Mouse (Mus musculus) layer of hippocampus, postnatal 36 days (tissue): Measurements from ENCODE around the gene Tmem95. TPM values are rescaled to one million over a fixed set of nuclear protein-coding genes. Genes with fewer than 3 reads are reported as not detected.

Experiments used
- DNase-seq, 2 experiments: peaks; one replicate each; pipeline ENCODE4 v3.0.0; 2022
- total RNA-seq, 2 experiments: library from RNA; stranded (reverse); gene quantifications; 2 replicates each; pipeline ENCODE4 v1.2.3; 2021

Gene Tmem95
- total RNA-seq, 2 experiments from 2014 or later = not detected

DNA sequence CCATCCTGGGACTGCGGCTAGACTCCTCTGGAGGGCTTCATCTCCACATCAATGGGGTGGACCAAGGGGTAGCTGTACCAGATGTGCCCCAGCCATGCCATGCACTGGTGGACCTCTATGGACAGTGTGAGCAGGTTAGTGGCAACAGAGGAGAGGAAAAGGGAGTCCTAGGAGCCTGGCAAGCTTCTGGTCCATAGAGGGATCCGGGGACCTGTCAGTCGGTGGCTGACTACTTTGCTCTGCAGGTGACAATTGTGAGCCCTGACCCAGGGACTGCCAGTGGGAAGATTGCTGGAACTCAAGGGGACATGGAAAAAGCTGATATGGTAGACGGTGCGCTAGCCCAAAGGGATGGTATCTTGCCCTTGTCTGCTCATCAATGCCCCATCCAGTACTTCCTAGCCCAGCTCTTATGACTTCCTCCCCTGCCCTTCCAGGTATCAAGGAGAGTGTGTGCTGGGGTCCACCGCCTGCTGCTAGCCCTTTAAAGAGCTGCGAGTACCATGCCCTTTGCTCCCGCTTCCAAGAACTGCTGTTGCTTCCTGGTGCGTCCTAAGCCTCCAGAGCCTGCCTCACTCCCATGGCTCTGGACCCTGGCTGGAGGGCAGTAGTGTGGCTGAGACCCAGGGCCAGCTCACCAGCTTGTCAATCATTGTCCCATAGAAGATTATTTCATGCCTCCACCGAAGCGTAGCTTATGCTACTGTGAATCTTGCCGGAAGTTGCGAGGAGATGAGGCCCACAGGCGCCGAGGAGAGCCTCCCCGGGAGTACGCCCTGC is 33.2 kb upstream of the Tmem95 start:
- DNase-seq = no peak

DNA sequence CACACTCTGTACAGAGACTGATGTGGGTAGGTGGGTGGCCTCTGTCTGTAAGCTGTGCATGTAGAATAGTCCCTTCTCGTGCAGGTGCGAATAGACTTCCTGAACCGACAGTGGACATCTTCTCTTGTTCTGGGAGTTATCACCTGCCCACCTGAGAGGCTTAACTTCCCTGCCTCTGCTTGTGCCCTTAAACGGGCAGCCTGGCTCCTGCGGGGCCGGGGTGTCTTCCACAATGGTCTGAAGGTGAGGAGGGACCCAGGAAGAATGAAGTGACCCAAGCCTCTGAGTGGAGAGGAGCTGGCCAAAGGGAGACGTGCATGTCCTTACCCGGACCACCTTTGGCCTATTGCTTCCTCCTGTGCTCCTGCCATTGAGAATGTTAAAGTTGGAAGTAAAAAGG is 32.4 kb upstream of the Tmem95 start:
- DNase-seq = no peak

DNA sequence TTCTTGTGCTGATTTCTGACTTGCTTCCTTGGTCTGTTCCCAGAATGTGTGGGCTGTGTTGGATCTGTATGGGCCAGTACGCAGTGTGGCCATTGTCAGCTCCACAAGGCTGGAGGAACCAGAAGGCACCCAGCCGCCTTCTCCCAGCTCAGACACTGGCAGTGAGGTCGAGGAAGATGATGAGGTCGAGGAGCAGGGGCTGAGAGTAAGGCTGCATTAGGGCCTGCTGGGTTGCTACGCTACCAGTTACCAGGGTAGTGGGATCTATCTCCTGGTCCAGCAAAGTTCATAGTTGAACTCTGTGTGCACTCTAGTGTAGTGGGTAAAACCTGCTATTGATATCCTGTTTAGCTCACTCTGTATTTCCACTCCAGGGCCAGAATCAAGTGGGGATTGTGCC is 31.4 kb upstream of the Tmem95 start:
- DNase-seq = no peak

- no peak for DNase-seq
Observed at GRCm38 (mm10) chr11:69908645-69909044, 30.8 kb upstream of the Tmem95 start.

- no peak for DNase-seq
Observed at GRCm38 (mm10) chr11:69904311-69904710, 26.5 kb upstream of the Tmem95 start.

DNA sequence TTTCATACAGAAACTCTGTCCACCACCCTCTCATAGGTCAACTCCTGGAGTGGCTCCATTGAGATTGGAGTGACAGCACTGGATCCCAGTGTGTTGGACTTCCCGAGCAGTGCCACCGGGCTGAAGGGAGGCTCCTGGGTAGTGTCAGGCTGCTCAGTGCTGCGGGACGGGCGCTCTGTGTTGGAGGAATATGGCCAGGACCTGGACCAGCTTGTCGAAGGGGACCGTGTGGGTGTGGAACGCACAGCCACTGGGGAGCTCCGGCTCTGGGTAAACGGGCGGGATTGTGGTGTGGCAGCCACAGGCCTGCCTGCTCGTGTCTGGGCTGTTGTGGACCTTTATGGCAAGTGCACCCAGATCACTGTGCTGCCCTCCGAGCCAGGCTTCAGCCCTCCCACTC is 25.2 kb upstream of the Tmem95 start:
- DNase-seq = no peak

DNA sequence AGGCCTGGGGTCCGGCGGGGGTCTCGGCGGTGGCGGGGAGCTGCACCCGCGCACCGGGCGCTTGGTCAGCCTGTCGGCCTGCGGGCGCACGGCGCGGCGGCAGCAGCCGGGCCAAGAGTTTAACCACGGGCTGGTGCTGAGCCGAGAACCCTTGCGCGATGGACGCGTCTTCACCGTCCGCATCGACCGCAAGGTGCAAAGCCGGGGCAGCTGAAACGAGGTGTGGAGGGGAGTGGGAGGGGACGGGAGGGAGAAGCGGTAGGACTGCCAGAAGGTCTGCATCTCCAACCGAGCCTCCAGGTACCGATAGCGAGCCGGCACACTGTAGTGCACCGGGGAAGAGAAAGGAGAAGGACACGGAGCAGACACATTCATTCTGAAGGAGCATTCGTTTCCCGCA is 24.2 kb upstream of the Tmem95 start:
- DNase-seq = peak in 1 of 2 experiments; percentile 30

- peak; percentile 97 for DNase-seq
Observed at GRCm38 (mm10) chr11:69901406-69901846, 23.6 kb upstream of the Tmem95 start.

DNA sequence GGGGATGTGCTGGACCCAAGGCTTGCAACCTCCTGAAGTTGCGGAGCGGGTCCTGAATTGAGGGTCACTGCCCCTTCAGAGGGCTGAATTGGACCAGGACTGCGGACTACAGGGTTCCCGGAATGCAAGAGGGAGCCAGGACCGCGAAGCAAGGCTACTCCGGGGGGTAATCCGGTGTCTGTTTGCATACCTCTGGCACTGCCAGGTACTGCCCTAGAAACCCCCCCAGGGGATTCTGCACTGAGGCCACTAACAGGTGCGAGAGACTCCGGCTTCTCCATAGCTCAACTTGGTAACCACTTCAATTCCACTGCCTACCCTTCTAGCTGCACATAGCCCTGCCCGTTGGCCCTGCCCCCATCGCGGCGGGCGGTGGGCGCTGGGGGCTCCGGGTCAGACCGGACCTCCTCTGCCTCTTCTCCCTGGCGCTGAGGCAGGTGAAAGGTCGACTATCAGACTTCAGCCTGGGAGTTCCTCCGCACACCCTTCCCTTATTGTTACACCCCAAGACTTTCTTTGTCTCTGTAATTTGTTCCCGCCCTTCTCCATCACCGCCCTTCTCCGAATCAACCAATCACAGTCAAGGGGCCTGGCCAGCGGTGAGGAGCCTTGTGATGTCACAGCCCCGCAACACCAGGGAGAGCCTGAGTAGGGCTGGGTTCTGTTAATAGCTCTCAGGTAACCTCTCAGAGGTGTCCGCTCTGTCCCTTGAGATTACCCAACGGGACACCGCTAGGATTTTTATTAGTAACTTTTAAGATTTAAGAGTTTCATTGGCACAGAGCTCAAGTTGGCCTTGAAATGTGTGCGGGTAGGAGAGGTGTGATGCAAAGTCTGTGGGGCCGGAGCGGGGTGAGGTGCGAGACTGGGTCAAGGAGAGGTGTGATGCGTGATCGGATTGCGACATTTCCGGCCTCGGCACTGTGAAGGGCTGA is 22.9 kb upstream of the Tmem95 start, which contains the start of the genes 2810408A11Rik and Neurl4:
TSS of gene 2810408A11Rik (minus strand) at position 517 of the 935 bp plus-strand sequence.
TSS of gene Neurl4 (plus strand) at position 602 of the 935 bp plus-strand sequence.
- peak; percentile 84 to 86 for DNase-seq

GRCm38 (mm10) chr11:69899870-69900269 is 22.1 kb upstream of the Tmem95 start:
- DNase-seq = no peak

DNA sequence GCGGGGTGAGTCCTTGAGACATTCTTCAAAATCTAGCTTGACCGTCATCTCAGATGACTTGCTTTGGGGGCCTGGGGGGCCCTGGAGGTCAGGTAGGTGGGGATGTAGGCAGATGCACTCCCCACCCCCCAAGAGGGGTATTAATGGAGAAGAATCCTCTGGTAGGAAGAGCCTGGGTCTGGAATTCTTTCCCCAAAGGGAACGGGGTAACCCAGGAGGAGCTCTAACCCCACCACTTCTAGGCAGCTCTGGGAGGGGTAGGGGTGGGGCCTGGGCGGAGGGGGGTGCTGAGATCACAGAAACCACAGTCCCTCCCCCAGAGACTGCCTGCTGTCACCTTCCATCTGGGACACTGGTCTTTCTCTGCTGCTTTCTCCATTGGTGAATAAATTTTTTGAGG is 17.5 kb upstream of the Tmem95 start, which contains the start of gene Acap1:
TSS of gene Acap1 (minus strand) at position 249 of the 400 bp plus-strand sequence.
- DNase-seq = no peak

DNA sequence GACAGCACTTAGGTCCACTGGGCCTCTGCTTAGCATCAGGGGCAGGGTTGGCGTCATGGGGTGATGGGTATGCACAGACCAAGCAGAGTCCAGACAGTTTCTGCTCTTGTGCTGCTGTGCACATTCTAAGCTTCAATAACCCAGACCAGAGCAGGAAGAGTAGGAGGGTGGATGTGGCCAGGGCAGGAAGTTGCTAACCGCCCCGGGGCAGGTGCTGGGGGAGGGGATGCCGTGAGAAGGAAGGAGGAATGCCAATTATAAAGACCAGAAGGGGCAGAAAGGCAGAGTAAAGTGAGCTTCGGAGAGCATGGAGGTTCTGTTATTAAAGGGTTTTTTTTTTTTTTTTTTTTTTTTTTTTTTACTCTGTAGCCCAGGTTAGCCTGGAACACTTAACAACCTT is 16.9 kb upstream of the Tmem95 start:
- DNase-seq = no peak

DNA sequence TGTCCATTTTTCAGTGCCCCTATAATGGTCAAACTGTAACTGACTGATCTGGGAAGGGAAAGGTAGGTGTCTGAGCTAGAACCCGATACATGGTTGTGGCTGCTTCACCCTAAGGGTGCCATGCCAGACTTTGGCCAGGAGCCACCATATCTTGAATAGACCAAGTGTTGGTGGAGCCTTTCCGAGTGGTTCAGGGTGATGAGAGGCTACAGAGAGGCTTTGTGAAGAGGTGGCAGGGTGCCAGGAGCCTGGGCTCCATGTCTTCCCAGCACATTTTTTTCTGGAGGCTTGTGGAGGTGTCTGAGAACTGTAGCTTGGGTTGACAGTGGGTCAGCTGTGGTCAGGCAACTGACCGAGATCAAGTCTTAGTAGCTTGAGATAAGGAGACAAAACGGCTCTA is 13.7 kb upstream of the Tmem95 start:
- DNase-seq = peak in 1 of 2 experiments; percentile 36

- no peak for DNase-seq
Observed at GRCm38 (mm10) chr11:69886907-69887635, 9.3 kb upstream of the Tmem95 start.

DNA sequence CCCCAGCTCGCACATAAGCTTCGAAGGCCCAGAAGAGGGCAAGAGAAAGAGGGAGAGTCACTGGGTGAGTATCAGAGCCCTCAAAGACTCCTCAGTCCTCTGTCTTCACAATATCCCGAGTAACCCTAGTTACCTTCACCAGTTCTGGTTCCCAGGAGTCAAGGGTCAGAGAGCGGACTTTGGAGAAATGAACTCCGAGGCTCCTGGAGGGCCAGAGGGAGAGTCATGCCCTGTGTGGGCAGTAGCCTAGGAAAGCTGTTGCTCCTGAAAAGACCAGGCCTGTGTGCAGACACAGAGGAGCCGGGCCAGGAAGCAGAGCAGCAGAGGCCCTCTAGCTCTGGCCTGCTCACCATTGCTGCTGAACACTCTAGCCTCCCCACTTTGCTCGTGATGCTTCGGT is 6.8 kb upstream of the Tmem95 start:
- no peak for DNase-seq

GRCm38 (mm10) chr11:69884240-69884639 is 6.4 kb upstream of the Tmem95 start:
- no peak for DNase-seq

DNA sequence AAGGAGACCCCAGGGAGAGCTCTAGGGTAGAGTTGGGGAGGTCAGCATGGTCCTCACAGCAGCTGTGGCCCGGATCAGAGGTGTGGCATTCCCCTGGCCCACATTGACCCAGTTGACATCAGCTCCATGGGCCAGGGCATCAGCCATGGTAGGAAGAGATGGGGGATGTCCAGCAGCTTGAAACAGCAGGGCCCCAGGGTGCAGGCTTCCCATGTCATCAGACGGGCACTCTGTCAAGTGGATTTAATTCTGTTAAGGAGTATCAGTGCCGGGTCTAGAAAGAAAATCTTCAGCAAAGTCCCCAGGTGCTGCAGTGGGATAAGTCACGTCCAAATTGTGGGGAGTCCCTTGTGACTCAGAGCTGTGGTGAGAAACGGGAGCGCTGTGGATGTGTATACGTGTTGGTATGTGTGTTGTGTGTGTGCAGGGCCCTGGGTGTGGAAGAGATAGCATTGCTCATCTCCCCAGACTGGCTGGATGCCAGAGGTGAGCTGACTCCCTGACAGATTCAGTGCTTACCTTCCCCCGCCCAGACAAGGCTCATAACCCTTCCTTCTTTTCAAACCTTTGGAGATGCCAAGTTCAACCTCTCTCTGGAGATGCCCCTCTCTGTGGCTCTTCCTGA is 5.8 kb upstream of the Tmem95 start:
- DNase-seq = no peak

GRCm38 (mm10) chr11:69883066-69883465 is 5.2 kb upstream of the Tmem95 start:
- DNase-seq = no peak

GRCm38 (mm10) chr11:69881787-69882670 is 4.2 kb upstream of the Tmem95 start:
- DNase-seq = no peak

DNA sequence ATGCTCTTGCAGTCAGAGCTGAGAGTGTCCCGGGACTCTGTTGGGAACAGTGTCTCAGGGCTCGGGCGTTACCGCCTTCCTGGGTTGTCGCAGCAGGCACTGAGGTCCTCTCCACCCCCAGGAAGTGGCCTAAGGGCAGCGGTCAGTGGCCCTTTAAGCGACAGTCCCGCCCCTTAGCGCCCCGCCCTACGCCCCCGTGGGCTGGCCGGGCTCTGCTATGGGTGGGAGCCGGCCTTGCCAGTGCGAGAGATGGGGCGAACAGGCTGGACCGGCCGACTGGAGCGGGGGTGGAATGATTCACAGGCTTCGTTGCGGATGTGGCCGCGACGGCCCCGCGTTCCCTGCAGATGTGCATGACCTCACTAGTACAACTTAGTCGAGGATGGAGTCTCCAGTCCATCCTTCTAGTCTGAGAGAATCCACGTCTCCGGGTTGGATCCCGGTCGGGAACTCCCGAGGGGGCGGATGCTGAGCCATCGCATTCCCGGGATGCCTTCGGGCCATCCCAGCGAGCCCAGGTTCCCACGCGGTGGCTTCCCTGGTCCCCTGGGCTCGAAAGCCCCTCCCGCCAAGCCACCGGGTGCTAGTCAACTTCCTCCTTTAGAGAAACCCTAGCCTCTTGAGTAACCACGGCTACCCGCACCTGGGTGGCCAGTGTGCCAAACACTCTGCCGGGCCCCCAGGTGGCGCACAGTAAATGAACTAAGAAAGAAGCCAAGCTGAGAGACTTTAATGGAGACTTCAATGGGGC is 3.2 kb upstream of the Tmem95 start, which contains the start of gene Kctd11:
TSS of gene Kctd11 (minus strand) at position 554 of the 751 bp plus-strand sequence.
- DNase-seq = peak; percentile 71 to 78
